Mouse (Mus musculus): ENCODE data around the gene Gm28042.
A peak's percentile ranks its signal among the peaks of the same experiment; 100 is the strongest.

DNA sequence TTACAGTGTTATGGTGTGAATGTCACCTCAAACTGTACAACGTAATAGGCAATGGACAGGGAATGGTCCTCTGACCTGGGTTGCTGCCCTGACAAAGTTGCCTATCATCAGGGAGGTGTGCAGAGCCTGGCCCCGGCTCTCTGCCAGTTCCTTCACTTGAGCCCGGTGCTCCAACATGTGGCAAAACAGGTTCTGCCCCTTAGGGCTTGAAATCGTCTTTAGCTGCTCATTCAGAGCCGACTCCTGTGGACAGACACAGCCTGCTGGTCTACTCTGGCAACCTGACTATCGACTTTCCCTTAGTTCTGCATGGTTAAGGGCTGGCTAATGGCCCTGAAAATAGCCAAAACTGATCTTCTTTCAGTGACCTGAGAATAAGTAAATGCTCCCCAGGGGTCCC is 32.9 kb downstream of the Gm28042 start:
- TF ChIP-seq CTCF (IDR thresholded peaks at IDR 0.05; ENCODE audit: low read depth) (peak; percentile 22; the same call in 1 of the 2 replicates), EP300 (optimal IDR thresholded peaks at IDR 0.05) (no peak)

All from stomach, postnatal 0 days (tissue).